Mouse (Mus musculus) cerebellum, adult 8-10 months (tissue): ENCODE data around the gene Mrps35.

Experiments used
- DNase-seq: peaks from one replicate; pipeline ENCODE4 v3.0.0; 2022

Mrps35 gene

DNA sequence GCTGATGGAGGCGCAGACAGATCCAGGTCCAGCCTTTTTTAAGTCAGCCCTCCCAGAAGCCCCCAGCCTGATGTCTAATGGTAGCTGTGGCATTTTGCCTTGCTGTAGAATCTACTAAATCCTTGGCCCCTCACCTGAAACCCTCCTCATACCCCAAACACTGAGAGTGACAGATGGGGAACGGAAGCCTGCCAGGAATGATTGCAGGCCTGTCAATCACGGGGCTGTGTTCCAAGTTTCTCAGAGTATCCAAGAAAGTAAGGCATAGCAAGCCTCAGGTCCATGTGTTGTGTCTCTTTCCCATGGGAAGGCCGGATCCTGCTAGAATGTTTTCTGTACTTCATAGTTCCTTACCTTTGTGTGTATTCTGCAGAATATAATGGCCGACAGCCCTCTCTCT lies 47.6 kb downstream of the Mrps35 start:
- DNase-seq, result no peak

DNA sequence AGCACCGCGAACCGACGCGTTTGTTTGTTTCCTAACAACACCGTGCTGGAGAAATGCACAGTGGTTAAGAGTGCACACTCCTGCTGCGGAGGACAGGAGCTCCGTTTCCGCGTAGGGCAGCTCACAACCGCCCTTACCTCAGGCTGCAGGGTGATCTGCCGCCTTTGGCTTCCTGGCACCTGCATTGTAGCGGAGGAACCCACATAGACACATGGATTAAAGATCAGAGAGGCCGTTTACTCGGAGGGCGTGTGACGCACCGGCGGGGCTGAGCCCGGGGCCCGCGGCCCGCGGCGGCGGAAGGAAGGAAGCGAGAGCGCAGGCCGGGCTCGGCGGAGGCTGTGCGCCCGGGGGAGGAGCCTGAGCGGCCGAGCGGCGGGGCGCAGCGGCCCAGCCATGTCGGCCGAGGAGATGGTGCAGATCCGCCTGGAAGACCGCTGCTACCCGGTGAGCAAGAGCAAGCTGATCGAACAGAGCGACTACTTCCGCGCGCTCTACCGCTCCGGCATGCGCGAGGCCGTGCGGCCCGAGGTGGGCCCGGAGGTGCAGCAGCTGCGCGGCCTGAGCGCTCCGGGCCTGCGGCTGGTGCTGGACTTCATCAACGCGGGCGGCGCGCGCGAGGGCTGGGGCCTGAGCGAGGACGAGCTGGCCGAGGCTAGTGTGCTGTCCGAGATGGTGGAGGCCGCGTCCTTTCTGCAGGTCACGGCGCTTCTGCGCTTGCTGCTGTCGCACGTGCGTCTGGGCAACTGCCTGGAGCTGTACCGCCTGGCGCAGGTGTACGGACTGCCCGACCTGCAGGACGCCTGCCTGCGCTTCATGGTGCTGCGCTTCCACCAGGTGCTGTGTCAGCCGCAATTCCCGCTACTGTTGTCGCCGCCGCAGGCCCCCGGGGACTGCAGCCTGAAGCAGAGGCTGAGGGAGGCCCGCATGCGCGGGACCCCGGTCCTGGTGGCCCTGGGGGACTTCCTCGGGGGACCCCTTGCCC lies 48.9 kb downstream of the Mrps35 start, which contains the start of gene Klhl42:
Gene Klhl42, plus strand, starts transcription at position 244 of the 985 bp plus-strand sequence.
- peak; percentile 76 for DNase-seq

DNA sequence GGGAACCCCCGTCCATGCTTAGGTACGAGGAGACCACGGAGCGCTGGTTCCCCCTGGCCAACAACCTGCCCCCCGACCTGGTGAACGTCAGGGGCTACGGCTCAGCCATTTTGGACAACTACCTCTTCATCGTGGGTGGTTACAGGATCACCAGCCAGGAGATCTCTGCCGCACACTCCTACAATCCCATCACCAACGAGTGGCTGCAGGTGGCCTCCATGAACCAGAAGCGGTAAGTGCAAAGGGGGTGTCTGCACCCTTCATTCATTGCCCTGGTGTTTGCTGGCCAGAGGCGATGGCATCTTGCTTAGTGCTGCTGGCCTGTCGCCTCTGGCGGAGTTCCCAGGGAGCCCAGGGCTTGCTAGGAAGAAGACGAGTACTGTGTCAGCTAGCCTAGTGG lies 49.6 kb downstream of the Mrps35 start:
- DNase-seq, result peak; percentile 60

DNA sequence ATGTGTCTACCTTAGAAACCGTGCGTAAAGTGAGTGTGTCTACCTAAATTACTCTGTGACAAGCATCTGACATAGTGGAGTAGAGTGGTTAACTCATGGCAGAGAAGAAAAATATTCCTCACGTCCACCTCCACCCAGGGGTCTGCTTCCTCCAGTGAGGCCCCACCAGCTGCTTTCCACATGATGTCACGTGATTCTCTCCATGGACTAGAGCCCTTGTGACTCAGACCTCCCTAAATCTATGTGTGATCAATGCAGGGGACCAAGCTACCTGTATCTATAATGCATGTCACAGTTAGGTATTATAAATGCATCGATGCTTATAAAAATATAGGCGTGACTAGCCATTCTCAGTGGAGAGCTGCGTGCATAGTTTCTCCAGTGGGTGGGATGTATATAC lies 52.2 kb downstream of the Mrps35 start:
- no peak for DNase-seq

DNA sequence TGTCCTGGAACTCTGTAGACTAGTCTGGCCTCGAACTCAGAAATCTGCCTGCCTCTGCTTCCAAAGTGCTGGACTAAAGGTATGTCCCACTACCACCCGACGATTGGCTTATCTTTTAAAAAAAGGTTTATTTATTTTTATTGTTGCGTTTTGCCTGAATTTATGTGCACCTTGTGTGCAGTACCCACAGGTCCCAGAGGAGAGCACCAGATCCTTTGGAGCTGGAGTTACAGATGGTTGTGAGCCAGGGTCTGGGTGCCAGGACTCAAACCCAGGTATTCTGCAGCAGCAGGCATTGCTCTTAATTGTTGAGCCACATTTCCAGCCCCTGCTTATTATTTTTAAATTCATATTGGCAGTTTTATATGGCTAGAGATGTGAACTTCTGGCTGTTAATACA lies 53.5 kb downstream of the Mrps35 start:
- no peak for DNase-seq

DNA sequence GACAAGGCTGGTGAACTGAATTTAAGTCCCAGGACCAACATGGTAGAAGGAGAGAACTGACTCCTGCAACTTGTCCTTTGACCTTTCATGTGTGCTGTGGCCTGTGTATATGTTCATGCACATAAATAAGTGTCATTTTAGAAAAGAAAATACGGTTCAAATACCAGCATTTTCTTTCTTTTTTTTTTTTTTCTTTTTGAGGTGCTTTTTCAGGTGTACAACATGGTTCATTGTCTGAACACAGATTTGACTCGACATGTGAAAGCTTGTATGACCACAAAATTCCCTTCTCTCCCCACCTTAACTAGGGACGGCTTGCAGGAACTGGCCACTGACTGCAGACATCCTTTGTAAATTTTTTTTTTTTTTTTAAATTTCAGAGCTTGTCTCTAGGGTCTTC lies 54.4 kb downstream of the Mrps35 start:
- no peak for DNase-seq

DNA sequence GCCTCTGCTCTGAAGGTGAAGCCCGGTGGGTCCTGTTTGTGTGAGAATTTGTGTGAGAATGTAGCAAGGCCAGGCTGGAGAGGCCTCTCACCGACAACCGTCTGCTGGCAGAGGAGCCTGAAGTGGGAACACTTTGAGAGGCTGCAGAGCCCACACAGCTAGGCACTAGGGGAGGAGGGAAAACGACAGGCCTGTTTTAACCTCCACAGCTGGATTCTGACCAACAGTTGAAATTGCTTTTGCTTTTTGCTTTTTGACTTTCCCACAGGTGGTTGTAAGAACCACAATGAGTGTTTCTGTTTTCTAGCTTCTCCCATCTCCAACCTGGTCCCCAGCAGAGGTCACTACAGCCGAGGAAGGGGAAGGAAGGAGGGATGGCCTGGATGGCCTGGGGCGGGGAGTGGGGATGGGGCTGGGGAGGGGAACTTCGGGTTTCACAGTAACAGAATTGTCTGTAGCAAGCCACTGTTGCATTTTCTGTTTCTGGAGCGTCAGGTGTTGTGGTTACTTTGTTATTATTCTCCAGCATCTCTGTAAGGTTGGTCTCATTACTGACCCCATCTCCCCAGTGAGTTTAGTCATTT lies 54.9 kb downstream of the Mrps35 start:
- DNase-seq, result no peak

DNA sequence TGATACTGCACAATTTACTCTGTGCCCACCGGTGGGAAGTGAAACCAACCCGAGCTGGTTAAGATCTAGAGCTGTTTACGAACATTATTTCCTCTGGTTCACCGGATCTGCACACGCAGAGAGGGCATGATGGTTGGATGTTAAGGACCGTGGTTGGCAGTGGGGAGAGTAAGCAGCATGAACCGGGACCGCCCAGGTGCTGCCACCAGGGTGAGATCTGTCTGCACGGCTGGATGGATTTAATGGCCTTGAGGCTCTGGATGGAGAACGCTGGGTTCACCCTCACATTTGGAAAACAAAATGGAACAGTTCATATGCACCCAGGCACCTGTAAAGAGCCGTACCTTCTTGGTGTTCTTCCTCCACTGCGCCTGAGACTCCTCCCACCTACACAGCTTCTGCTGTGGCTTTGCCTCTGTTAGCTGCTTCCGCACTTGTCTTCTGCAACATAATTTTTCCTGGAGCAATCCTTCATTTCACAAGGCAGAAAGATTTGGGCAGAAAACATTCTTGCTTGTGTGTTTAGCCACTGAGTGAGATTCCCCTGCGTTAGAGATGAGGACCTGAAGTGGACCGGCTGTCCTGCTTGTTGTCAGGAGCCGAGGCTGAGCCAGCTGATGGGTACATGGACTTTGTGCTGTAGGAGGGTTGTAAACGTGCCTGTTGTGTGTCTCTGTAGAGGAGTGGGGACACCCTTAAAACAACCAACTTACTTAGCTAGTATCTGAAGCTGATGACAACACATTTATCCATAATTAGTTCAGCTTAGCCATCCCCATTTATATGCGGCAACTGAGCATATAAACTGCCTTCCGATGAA lies 57.1 kb downstream of the Mrps35 start:
- DNase-seq, result no peak

DNA sequence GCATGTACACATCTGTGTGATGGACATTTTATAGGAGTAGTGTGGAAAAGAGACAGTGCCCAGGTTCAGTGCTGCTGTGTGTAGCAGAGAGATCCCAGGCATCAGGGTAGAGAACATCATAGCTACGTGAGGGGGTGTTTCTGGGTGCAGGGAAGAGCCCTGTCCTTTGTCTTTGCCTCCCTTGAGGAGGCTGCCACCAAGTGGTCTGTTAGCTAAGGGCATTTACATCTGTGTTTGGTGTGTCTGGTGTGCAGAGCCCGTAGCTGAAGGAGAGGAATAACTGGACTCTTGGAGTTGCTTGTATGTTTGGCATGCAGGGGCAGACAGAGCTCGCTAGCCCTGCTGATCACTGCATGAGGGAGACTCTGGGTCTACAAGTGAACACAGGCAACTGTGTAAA lies 59.7 kb downstream of the Mrps35 start:
- DNase-seq, result no peak

DNA sequence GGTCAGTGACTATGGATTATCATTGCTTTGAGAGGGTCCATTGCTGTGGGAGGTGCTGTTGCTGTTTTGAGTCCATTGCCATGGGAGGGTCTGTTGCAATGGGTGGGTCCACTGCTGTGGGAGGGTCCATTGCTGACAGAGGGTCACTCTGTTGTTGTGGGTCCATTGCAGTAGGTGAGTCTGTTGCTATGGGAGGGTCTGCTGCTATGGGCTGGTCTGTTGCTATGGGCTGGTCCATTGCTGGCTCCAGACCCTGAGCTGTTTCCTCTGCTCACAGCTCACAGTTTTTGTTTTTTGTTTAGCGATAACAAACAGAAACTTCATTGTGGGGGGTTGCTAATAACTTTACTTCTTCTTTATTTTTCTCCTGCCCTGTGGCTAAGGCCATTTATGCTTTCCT lies 63.0 kb downstream of the Mrps35 start:
- DNase-seq, result no peak

DNA sequence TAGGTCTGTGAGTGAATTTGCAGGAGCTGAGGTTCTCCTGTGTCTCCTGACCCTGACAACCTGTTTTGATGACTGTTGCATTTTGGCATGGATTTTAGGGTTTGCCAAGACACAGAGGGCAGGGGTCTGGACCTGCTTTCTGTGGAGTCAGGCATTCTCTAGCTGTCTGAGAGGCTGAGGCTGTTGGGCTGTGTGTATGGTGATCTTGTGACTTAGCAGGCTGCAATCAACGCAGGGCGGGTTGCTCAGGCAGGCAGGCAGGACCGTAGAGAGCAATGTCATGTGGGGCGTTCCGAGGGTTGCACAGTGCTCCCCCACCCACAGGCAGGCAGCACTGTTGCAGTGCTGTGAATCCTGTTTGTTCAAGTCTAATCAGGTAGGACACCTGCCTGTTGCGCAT lies 64.2 kb downstream of the Mrps35 start:
- DNase-seq, result no peak

DNA sequence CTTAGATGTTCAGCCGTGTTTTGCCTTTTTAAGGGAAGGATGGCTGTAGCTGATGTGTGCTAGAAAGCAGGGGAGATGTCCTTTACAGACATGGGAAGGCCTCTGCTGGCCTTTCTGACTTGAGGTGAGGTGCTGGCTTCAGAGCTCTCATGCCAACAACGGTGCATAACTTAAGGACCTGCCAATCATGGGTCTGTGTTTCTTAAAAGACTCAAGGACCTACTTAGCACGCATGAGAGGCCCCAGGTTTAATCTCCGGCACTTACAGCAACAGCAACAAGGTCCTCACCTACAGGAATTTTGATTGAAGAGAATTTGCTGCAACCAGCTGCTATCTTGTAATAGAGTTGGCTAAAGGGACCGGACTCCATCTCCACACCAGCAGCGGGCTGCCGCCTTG lies 66.7 kb downstream of the Mrps35 start:
- DNase-seq, result no peak

DNA sequence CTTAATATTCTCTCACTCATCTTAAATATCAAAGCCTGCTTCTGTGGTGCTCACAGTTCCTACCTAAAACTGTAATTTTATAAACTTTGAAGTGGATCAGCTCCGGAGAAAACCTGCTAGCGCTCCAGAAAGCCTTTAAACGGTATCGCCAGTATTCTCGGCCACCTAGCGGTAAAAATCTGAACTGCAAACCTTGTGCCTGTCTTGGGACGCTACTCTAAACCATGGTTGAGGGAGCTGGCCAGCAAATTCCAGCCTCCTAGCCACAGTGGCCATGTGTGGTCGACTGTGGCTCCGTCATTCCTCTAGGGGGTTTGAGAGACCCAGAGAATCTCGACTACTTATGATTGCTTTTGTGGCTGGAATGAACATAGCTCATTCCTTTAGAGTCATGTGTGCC lies 74.0 kb downstream of the Mrps35 start:
- DNase-seq, result peak; percentile 83

DNA sequence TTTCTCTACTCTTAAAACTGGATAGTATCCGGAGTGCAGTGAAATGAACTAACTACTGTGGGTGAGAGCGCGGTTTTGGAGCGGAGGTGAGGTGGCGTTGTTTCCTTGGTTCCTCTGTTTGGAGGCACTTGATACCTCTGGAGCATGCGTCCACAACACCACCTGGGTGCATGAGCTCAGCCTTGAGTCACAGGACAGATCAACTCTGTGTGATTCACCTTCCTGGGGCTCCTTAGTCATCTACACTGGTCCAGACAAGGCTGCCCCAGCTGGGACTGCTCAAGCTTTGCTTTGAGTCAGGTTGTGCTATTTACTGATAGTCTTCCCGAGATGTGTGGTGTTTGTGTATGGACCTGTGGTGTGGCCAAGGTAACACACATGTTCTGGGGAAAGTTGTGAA lies 75.2 kb downstream of the Mrps35 start:
- DNase-seq, result no peak

DNA sequence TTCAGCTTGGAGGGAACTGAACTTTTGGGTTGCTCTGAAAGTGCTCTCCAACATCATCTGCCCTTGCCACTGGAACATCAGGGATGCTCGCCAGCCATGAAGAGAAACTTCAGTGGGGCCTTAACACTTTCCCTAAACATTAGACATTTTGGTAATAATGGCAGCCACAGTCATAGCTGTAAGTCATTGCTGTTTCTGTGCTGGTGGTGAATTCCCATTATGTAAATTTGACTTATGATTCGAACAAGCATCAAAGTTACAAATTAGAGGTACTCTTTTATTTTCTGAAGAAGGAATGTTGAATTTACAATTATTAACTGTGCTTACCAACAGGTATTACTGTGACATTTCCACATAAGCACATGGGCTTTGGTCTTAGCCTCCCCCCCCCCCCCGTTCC lies 75.6 kb downstream of the Mrps35 start:
- DNase-seq, result no peak

DNA sequence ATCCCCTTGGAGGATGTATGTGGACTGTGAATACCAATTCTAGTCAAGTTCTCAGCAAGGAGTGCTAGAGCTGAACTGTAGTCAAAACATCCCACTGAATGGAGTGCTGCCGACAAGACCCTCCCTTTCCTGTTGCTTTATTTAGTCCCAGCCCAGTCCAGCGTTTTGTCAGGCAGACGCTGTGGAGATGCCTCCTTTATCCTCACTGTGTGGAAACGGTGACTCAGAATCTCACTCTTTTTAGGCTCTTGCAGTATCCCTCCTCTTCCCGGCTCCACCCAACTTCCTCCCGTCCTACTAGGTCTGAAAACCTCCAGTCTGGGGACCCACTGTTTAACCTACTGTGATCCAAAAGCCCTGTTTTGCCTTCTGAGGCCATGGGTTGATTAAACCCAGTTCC lies 78.8 kb downstream of the Mrps35 start:
- DNase-seq, result no peak
